Mouse (Mus musculus): ENCODE data around the gene Arhgap10.

Gene Arhgap10

GRCm38 (mm10) chr8:77214665-77215064 lies 303.1 kb downstream of the Arhgap10 start:
- no peak for DNase-seq (ENCODE audit: low spot score)

- DNase-seq (ENCODE audit: low spot score), result no peak
These were observed 303.8 kb downstream of the Arhgap10 start for GRCm38 (mm10) chr8:77213893-77214464.

GRCm38 (mm10) chr8:77209297-77209696 lies 308.5 kb downstream of the Arhgap10 start:
- no peak for DNase-seq (ENCODE audit: low spot score)

Data from testis, postnatal 10 days (tissue).